Mouse (Mus musculus): ENCODE measurements at regions not wholly inside any gene's neighbourhood (a gene's known extent, or its start where the extent isn't known, plus 50 kb on each side); places are given as distances from the start of the nearest gene placed in this dataset.
A peak's percentile ranks its signal among the peaks of the same experiment; 100 is the strongest.

DNA sequence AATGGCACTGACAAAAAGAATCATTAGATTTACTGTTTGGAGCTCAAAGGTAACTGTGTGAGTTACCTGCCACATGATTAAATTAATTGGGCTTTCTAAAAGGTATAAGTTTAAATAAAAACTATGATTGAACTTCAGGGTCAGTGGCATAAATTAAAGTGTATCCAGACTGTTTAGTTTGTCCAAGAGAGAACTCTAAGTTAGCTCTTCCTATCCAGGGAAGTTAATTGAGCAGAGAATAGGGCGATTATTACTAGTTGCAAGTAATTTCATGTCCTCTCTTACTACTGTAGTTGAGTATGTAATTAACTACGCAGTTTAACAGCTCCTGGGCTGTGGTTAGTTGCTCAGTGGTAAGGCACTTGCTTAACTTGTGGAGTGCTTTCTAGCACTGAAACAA is 1132.5 kb downstream of the Slc22a22 start:
- no peaks in the 10 kb centered on the region for H3K9me3 ChIP-seq (replicated peaks; ENCODE audit: control insufficient read depth, insufficient read depth, low read length, poor library complexity, severe bottlenecking)
- H3K36me3 ChIP-seq (ENCODE audit: control insufficient read depth, insufficient read depth, low read length, poor library complexity, severe bottlenecking): no peaks in the 10 kb centered on the region
- TF ChIP-seq EP300 (IDR thresholded peaks at IDR 0.05; ENCODE audit: insufficient read depth, low read depth, low read length): no peak
- TF ChIP-seq POLR2A (IDR thresholded peaks at IDR 0.05; ENCODE audit: insufficient read depth, low read length): no peak
- no peak for TF ChIP-seq CTCF (IDR thresholded peaks at IDR 0.05; ENCODE audit: low read depth, low read length)
- H3K9ac ChIP-seq (ENCODE audit: low read depth, poor library complexity, severe bottlenecking): no peak overlapping the region
- H3K4me3 ChIP-seq (ENCODE audit: low read depth, low read length): no peak overlapping the region
- H3K4me1 ChIP-seq (ENCODE audit: control insufficient read depth, insufficient read depth, low read length): no peaks in the 10 kb centered on the region
- no peaks in the 10 kb centered on the region for H3K27me3 ChIP-seq (ENCODE audit: control insufficient read depth, insufficient read depth, low read length, poor library complexity, severe bottlenecking)
- no peak overlapping the region for H3K27ac ChIP-seq (ENCODE audit: insufficient read depth, low read length)

GRCm38 (mm10) chr15:56344304-56344932 is 1133.0 kb downstream of the Slc22a22 start:
- Histone ChIP-seq H3K4me3 (ENCODE audit: low read depth, low read length) (no peak overlapping the region), H3K9me3 (replicated peaks; ENCODE audit: control insufficient read depth, insufficient read depth, low read length, poor library complexity, severe bottlenecking) (no peaks in the 10 kb centered on the region), H3K27me3 (ENCODE audit: control insufficient read depth, insufficient read depth, low read length, poor library complexity, severe bottlenecking) (no peaks in the 10 kb centered on the region), H3K4me1 (ENCODE audit: control insufficient read depth, insufficient read depth, low read length) (no peaks in the 10 kb centered on the region), H3K9ac (ENCODE audit: low read depth, poor library complexity, severe bottlenecking) (no peak overlapping the region), H3K27ac (ENCODE audit: insufficient read depth, low read length) (no peak overlapping the region), H3K36me3 (ENCODE audit: control insufficient read depth, insufficient read depth, low read length, poor library complexity, severe bottlenecking) (no peaks in the 10 kb centered on the region)
- no peak for TF ChIP-seq POLR2A (IDR thresholded peaks at IDR 0.05; ENCODE audit: insufficient read depth, low read length)
- no peak for TF ChIP-seq CTCF (IDR thresholded peaks at IDR 0.05; ENCODE audit: low read depth, low read length)
- TF ChIP-seq EP300 (IDR thresholded peaks at IDR 0.05; ENCODE audit: insufficient read depth, low read depth, low read length): no peak

DNA sequence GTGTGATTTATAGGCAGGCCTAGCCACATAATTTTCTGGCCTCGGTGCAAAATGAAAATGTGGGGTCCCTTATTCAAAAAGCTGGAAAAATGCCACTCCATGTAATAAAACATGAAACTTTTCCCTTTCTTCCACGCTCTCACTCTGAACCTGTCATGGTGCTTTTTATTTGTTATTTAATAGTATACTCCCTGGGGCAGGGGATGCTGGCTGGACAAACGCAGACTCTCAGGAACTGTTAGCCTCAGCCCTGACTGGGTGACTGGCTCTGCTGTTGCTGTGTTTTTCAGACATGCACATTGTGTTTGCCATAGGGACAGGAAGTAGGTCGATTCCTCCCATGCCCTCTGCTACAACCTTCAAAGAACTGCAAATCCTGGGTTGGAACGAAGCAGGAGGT is 1139.5 kb downstream of the Slc22a22 start:
- Histone ChIP-seq H3K9me3 (replicated peaks; ENCODE audit: control insufficient read depth, insufficient read depth, low read length, poor library complexity, severe bottlenecking) (no peaks in the 10 kb centered on the region), H3K27ac (ENCODE audit: insufficient read depth, low read length) (no peak overlapping the region), H3K27me3 (ENCODE audit: control insufficient read depth, insufficient read depth, low read length, poor library complexity, severe bottlenecking) (no peaks in the 10 kb centered on the region), H3K36me3 (ENCODE audit: control insufficient read depth, insufficient read depth, low read length, poor library complexity, severe bottlenecking) (no peaks in the 10 kb centered on the region), H3K9ac (ENCODE audit: low read depth, poor library complexity, severe bottlenecking) (no peak overlapping the region), H3K4me3 (ENCODE audit: low read depth, low read length) (no peak overlapping the region), H3K4me1 (ENCODE audit: control insufficient read depth, insufficient read depth, low read length) (no peaks in the 10 kb centered on the region)
- no peak for TF ChIP-seq CTCF (IDR thresholded peaks at IDR 0.05; ENCODE audit: low read depth, low read length)
- no peak for TF ChIP-seq POLR2A (IDR thresholded peaks at IDR 0.05; ENCODE audit: insufficient read depth, low read length)
- no peak for TF ChIP-seq EP300 (IDR thresholded peaks at IDR 0.05; ENCODE audit: insufficient read depth, low read depth, low read length)

DNA sequence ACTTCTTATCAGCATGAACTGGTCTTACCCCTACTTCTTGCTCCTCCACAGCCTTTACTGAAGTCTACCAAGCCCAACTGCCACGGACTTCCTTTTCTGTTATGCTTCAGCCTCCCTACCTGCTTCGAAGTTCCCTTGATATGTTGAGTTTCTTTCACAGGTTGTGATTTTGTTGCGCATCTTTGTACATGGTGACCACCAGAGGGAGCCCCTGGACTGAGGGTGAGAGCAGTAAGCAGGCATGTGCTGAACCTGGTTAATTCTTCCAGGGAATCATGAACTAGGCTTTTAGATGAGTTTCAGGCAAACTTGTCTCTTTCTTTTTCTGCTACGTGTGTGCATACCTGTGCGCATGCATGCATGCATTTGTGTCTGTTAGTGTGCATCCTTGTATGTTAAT is 1141.0 kb downstream of the Slc22a22 start:
- TF ChIP-seq POLR2A (IDR thresholded peaks at IDR 0.05; ENCODE audit: insufficient read depth, low read length): no peak
- TF ChIP-seq CTCF (IDR thresholded peaks at IDR 0.05; ENCODE audit: low read depth, low read length): peak; percentile 78

DNA sequence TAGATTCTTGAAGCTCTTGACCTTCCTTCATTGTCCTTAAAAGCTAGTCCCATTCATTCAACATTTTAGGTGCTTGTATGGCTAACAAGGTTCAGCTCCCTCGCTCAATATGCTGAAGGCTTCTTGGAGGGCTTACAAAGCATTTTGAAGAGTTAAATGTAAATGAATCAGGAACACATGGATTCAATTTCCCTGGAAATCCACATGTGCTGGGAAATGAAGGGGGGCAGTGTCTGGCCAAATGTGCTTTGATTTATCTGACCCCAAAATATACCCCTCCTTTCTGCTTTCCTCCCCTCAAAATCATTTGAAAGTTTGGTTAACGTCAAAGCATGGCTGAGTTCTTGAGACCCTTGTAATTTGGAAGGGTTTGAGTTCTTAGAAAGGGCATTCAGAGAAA is 1142.4 kb downstream of the Slc22a22 start:
- TF ChIP-seq POLR2A (IDR thresholded peaks at IDR 0.05; ENCODE audit: insufficient read depth, low read length) (no peak), CTCF (IDR thresholded peaks at IDR 0.05; ENCODE audit: low read depth, low read length) (no peak), EP300 (IDR thresholded peaks at IDR 0.05; ENCODE audit: insufficient read depth, low read depth, low read length) (no peak)
- Histone ChIP-seq H3K4me3 (ENCODE audit: low read depth, low read length) (no peak overlapping the region), H3K4me1 (ENCODE audit: control insufficient read depth, insufficient read depth, low read length) (no peaks in the 10 kb centered on the region), H3K36me3 (ENCODE audit: control insufficient read depth, insufficient read depth, low read length, poor library complexity, severe bottlenecking) (no peaks in the 10 kb centered on the region), H3K27ac (ENCODE audit: insufficient read depth, low read length) (no peak overlapping the region), H3K9me3 (replicated peaks; ENCODE audit: control insufficient read depth, insufficient read depth, low read length, poor library complexity, severe bottlenecking) (no peaks in the 10 kb centered on the region), H3K9ac (ENCODE audit: low read depth, poor library complexity, severe bottlenecking) (no peak overlapping the region), H3K27me3 (ENCODE audit: control insufficient read depth, insufficient read depth, low read length, poor library complexity, severe bottlenecking) (no peaks in the 10 kb centered on the region)

More for the DNA sequence above, 1141.0 kb downstream of the Slc22a22 start:
- Histone ChIP-seq H3K27ac (ENCODE audit: insufficient read depth, low read length) (no peak overlapping the region), H3K4me3 (ENCODE audit: low read depth, low read length) (no peak overlapping the region), H3K9ac (ENCODE audit: low read depth, poor library complexity, severe bottlenecking) (no peak overlapping the region), H3K36me3 (ENCODE audit: control insufficient read depth, insufficient read depth, low read length, poor library complexity, severe bottlenecking) (no peaks in the 10 kb centered on the region), H3K9me3 (replicated peaks; ENCODE audit: control insufficient read depth, insufficient read depth, low read length, poor library complexity, severe bottlenecking) (no peaks in the 10 kb centered on the region), H3K27me3 (ENCODE audit: control insufficient read depth, insufficient read depth, low read length, poor library complexity, severe bottlenecking) (no peaks in the 10 kb centered on the region), H3K4me1 (ENCODE audit: control insufficient read depth, insufficient read depth, low read length) (no peaks in the 10 kb centered on the region)

GRCm38 (mm10) chr15:56320501-56320900 is 1156.9 kb downstream of the Slc22a22 start:
- Histone ChIP-seq H3K9me3 (replicated peaks; ENCODE audit: control insufficient read depth, insufficient read depth, low read length, poor library complexity, severe bottlenecking) (no peaks in the 10 kb centered on the region), H3K4me3 (ENCODE audit: low read depth, low read length) (no peak overlapping the region), H3K27ac (ENCODE audit: insufficient read depth, low read length) (no peak overlapping the region), H3K4me1 (ENCODE audit: control insufficient read depth, insufficient read depth, low read length) (no peaks in the 10 kb centered on the region), H3K9ac (ENCODE audit: low read depth, poor library complexity, severe bottlenecking) (no peak overlapping the region), H3K36me3 (ENCODE audit: control insufficient read depth, insufficient read depth, low read length, poor library complexity, severe bottlenecking) (no peaks in the 10 kb centered on the region), H3K27me3 (ENCODE audit: control insufficient read depth, insufficient read depth, low read length, poor library complexity, severe bottlenecking) (no peaks in the 10 kb centered on the region)
- no peak for TF ChIP-seq CTCF (IDR thresholded peaks at IDR 0.05; ENCODE audit: low read depth, low read length)
- no peak for TF ChIP-seq EP300 (IDR thresholded peaks at IDR 0.05; ENCODE audit: insufficient read depth, low read depth, low read length)
- TF ChIP-seq POLR2A (IDR thresholded peaks at IDR 0.05; ENCODE audit: insufficient read depth, low read length): no peak
